Mouse (Mus musculus): Measurements from ENCODE around the gene Sbk2.

- TF ChIP-seq CTCF (IDR thresholded peaks at IDR 0.05; ENCODE audit: low read depth, low read length) (no peak), POLR2A (IDR thresholded peaks at IDR 0.05; ENCODE audit: borderline replicate concordance, low read depth, low read length) (no peak)
These were observed 40.4 kb downstream of the Sbk2 start for GRCm38 (mm10) chr7:4923586-4924364.

Measured in bone marrow macrophage, adult 2 months (primary cell).